Mouse (Mus musculus) brain, embryonic 14.5 days (tissue): ENCODE data around the gene Bdkrb1. TPM values are rescaled to one million over a fixed set of nuclear protein-coding genes. Genes with fewer than 3 reads are reported as not detected.

Experiments used
- DNase-seq: peaks from one replicate; pipeline ENCODE4 v3.0.0-alpha.2; 2011; ENCODE audit warnings: low read depth
- CTCF ChIP-seq: fragments of 200-500 bp; IDR thresholded peaks from 2 replicates; pipeline ENCODE4 v1.5.1; 2012; ENCODE audit warnings: inconsistent platforms, mild to moderate bottlenecking, moderate library complexity, borderline replicate concordance; ENCODE audit not compliant: insufficient read depth, insufficient read length; ENCODE audit errors: extremely low read depth
- POLR2A ChIP-seq: fragments of 200-500 bp; IDR thresholded peaks from 2 replicates; pipeline ENCODE4 v1.6.1; 2012; ENCODE audit warnings: mild to moderate bottlenecking, inconsistent platforms, borderline replicate concordance; ENCODE audit not compliant: poor library complexity, insufficient read depth, insufficient read length, severe bottlenecking; ENCODE audit errors: extremely low read depth
- polyA plus RNA-seq: library from polyadenylated mRNA; depleted of rRNA; stranded (reverse); fragments of >200 nt; gene quantifications from 2 replicates; pipeline ENCODE4 v1.2.3, GENCODE M21; 2012

The Bdkrb1 gene
- polyA plus RNA-seq, 1 experiment, result 0.12 TPM

DNA sequence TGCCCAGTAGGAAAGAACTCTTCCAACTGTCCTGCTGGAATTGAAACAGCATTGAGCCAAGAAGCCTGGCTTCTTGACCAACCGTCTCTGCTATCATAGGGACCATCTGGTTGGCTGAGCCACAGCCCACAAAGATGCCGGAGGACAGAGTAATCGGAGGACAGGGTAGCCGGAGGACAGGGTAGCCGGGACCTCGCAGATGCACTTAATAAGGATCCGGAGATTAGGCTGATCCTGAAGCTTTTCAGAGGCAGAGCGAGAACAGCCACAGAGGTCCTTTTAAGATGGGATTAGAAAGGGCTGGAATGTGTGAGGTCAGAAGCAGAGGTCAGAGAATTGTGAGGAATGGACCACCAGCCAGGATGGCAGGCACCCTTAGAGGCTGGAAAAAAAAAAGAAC, 2.3 kb downstream of the Bdkrb1 start:
- TF ChIP-seq CTCF, result no peak
- TF ChIP-seq POLR2A, result no peak

DNA sequence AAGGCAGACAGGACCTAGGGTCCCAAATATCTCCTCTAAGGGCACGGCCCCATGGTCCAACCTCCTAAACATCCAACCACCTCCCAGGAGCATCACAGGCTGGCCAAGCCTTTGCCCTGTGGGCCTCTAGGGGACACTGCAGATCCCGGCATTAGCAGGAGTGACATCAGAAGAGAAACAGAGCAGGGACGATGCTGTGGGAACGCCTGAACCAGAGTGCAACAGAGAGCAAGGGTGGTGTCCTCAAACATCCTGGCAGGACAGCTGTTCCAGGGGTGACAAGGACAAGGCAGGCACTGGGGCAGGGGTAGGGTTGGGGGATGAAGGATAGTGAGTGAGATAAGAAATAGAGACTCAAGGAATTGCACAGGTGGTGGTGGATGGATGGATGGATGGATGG, 4.0 kb downstream of the Bdkrb1 start:
- TF ChIP-seq POLR2A (no peak), CTCF (no peak)
- DNase-seq, result no peak

More for the DNA sequence above, 2.3 kb downstream of the Bdkrb1 start:
- no peak for DNase-seq

- TF ChIP-seq CTCF, result no peak
- no peak for TF ChIP-seq POLR2A
- DNase-seq, result no peak
Observed at GRCm38 (mm10) chr12:105611045-105611444, 8.2 kb downstream of the Bdkrb1 start.

GRCm38 (mm10) chr12:105611748-105612147, 8.9 kb downstream of the Bdkrb1 start:
- peak; percentile 92 for DNase-seq
- no peak for TF ChIP-seq POLR2A
- peak; percentile 89 for TF ChIP-seq CTCF

GRCm38 (mm10) chr12:105613559-105613958, 10.7 kb downstream of the Bdkrb1 start:
- TF ChIP-seq CTCF (no peak), POLR2A (no peak)
- DNase-seq, result no peak

GRCm38 (mm10) chr12:105622048-105622447, 19.2 kb downstream of the Bdkrb1 start:
- DNase-seq, result no peak
- no peak for TF ChIP-seq POLR2A
- no peak for TF ChIP-seq CTCF

DNA sequence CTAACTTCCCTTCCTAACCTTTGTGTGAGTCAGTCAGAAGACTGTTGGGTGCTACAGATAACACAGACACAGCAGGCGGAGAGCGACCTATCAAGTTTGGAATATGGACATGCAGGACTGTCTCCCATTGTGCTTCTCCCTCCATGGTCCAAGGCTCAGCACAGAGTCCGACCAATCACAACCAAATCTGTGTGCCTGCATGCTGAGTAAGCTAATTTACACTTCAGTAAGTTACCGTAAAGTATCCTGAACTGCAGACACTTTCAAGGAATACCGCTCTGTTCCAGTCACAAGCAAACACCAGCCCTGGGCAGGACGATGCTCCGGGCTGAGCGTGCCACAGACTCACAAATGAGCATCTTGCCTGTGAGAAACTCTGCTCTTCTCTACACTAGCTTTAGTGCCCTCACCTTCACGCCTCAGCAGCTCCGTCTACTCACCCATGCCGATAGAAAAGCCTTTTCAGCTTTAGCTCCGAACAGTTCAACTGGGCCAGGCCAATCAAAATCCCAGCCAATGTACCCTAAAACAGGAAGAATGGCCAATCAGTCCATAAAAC, 20.2 kb downstream of the Bdkrb1 start:
- no peak for DNase-seq
- no peak for TF ChIP-seq CTCF
- TF ChIP-seq POLR2A, result no peak

DNA sequence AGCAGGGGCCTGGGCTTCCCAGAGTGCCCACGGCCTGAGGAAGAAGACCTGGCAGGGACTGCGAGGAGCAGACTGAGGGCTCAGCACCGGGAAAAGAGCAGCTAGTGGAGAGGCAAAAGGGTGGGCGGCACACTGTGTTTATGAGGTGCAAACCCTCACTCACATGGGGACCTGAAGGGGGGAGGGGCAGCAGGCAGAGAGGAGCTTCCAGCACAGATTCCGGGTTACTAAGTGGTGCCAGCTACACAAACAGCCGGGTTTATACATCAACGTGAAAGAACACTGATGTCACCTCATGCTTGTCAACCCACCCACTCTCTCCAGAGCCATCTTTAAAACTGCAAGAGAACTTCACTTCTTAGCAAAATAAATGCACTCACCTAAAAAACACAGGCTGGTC, 22.9 kb downstream of the Bdkrb1 start:
- DNase-seq, result no peak
- no peak for TF ChIP-seq CTCF
- no peak for TF ChIP-seq POLR2A

GRCm38 (mm10) chr12:105634374-105635067, 31.6 kb downstream of the Bdkrb1 start:
- no peak for TF ChIP-seq CTCF
- TF ChIP-seq POLR2A, result no peak
- no peak for DNase-seq

DNA sequence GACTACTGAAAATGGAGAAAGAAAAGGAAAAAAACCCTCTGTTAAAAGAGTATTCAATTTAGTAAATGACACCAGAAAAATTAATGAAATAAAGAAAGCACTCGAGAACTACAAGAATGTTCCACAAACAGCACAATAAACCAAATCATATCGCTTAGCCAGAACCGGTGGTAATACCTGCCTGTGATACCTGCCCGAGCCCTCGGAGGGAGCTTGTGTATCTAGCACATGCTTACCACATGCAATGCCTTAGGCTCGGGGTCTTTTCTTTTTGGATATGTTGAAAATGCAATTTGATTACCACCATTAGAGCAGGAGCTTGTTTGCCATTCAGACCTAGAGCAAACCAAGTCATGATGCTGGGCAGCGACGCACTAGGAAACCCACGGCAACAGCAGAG, 33.7 kb downstream of the Bdkrb1 start:
- DNase-seq, result no peak
- TF ChIP-seq CTCF, result no peak
- no peak for TF ChIP-seq POLR2A

- DNase-seq, result no peak
- TF ChIP-seq CTCF (peak; percentile 16; the same call in 1 of the 2 replicates), POLR2A (no peak)
Observed at GRCm38 (mm10) chr12:105637554-105637953, 34.7 kb downstream of the Bdkrb1 start.

- no peak for DNase-seq
- TF ChIP-seq POLR2A (no peak), CTCF (no peak)
Observed at GRCm38 (mm10) chr12:105642770-105643321, 40.0 kb downstream of the Bdkrb1 start.
